Mouse (Mus musculus): ENCODE results near the gene Uhrf1bp1. TPM values are rescaled to one million over a fixed set of nuclear protein-coding genes. Genes with fewer than 3 reads are reported as not detected.

The Uhrf1bp1 gene
- total RNA-seq, 2 experiments from 2014 or later: 14.5 to 16.9 TPM

DNA sequence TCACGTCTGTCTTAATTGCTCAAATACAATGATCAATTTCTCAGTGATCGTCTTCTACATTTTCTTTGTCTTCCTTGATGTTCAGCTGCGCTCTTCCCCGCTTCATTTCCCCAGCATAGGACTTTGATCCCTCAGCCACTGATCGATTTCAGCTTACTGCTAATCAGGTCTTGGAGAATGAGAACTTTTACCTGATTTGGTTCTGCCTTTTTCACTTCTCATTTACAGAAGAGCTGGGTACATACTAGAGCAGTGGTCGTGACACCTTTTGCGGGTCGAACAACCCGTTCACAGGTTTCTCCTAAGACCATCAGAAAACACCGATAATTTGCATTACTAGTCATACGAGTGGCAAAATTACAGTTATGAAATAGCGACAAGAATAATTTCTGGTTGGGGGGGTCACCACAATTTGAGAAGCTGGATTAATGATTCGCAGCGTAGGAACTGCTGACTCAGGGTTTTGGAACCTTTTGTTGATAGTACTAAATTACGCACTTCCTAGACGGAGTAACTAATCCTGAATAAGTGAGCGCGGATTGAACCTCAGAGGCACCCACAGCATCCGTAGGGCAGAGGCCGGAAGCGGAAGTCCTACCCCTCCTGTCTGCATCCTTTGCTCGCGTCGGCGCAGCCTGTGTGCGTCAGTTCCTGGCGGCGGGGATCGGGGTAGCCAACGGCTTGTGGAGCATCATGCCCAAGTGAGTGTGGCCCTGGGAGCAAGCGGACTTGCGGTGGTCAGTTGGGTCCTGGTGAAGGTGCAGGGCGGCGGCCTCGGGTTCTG, 16.6 kb upstream of the Uhrf1bp1 start:
- peak; percentile 96 to 97 for DNase-seq

DNA sequence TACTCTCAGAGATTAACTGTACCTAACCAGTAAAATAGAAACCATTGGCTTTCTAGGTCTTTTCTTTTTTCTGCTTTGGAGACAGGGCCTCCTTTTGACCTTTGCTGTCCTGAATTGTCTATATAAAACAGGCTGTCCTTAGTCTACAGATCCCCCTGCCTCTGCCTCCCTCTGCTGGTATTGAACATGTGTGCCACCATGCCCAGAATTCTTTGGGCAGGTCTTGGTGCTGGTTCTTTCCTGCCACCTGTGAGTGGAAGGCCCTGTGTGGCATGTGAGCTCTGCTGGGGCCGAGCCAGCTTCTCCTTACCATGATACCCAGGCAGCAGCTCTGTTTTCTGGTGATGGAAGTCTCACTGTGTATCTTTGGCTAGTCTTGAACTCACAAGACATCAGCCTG, 7.9 kb upstream of the Uhrf1bp1 start:
- no peak for DNase-seq

DNA sequence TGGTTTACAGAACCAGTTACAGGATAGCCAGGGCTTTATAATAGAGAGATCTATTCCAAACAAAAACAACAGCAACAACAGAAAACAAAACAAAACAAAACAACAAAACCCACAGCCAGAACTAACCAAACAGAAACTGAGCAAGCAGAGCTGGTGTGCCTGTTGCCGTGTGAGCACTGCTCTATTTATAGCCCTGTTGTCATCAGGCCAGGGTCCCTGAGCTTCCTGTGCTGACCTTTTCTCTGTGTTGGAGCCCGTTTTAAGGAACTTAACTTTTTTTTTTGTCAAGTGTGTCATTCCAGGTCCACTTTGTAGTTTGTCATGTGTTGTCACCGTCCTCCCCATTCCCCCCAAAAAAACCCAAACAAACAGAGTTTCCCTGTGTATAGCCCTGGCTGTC, 5.2 kb upstream of the Uhrf1bp1 start:
- DNase-seq: no peak

DNA sequence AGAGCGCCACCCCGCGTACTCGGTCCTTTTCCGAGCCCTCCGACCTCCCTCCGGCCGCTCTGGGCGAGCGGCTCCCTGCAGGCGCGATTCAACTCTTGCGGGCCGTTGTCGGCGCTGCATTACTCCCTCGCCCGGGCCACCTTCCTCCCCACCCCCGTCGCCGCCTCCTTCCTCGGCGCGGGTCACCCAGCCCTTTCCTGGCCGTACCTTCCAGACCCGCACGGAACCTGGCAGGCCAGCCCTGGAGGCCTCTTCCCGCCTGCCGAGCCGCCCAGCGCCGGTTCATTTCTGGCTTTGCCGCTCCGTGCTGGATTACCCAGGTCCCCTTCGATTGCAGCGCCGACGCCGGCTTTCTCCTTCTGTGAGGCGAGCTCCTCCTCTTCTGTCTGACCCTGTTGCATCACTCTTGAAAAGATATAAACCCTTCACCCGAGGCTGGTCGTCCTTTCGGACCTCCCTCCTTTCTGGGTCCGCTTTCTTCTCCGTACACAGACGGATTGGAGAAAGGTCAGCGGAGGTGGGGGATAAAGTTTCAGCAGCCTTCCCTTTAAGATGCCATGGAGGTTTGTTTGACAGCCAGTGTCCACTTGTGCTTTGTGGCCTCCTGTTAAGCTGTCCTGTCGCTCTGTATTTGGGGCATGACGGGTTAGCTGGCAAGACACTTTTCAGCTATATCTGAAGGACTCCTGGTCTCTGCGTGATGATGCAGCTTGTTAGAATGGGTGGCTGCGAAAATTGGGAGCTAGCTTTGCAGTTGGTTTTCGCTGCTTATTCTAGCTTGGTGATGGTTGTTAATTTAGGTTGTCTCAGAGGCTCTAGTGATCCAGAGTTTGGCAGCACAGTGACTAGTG, 782 bp downstream of the Uhrf1bp1 start:
- DNase-seq: peak; percentile 36 to 38

DNA sequence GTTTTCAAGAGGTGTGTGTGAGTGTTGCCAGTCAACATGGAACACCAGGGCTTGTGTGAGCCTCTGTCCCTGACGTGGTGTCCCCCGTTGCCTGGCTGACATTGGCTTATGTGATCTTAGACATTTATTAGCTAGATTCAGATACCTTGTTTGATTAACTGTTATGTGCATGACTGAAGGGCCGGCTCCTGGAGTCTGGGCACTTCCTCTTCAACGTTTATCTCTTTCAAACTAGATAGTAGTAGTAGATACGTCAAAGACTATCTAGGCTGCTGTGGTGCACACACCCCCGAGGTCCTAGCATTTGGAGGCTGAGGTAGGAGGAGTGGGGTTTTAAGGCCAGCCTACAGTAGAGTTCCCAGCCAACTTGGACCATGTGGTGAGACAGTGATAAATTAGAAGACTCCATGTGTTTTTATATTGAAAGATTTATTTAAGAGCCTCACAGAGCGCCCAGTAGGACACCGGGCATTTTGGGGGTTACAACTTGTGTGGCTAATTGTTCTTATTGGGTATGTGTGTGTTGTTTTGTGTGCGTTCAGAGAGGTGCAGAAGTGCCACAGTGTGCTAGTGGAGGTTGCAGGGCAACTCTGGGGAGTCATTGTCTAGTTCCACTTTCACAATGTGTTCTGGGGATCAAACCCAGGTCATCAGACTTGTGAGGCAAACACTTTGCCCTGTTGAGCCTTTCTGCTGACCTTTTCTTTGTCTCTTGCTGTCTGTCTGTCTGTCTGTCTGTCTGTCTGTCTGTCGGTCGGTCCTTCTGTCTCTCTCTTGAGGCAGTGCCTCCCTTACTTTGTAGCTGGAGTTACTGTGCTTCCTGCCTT, 1.6 kb downstream of the Uhrf1bp1 start:
- DNase-seq: no peak

DNA sequence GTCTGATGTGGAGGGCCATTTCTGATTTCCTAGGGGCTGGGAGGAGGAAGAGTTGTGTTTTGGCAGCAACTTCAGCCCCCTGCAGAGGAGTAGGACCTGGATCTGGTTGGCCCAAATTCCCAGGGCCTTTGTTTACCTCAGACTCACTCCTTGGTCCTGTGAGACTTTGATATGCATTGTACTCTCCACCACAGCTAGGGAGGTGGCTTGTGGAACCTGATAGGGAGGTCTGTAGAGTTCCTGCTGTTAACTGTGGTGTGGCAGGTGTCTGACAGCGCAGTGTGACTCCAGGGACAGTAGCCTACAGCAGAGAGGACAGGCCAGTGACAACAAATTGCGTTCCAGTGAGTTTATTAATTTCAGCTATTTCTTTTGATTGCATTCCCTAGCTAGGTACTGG, 2.9 kb downstream of the Uhrf1bp1 start:
- no peak for DNase-seq

DNA sequence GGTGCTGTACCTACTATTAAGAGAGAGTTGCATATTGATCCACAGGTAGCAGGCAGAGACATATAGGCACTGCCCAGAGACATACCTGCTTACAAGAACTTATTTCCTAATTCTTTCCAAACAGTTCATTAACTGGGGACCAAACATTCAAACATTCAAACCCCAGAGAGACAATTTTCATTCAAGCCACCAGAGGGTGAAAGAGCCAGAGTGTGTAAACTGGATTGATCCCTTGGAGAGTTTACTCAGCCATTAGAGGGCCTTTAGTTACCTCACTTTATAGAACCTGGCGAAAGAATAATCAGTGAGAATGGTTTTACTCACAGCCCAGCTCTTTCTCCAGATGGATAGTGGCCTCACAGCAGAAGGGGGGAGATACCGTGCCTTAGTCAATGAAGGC, 9.2 kb downstream of the Uhrf1bp1 start:
- no peak for DNase-seq

DNA sequence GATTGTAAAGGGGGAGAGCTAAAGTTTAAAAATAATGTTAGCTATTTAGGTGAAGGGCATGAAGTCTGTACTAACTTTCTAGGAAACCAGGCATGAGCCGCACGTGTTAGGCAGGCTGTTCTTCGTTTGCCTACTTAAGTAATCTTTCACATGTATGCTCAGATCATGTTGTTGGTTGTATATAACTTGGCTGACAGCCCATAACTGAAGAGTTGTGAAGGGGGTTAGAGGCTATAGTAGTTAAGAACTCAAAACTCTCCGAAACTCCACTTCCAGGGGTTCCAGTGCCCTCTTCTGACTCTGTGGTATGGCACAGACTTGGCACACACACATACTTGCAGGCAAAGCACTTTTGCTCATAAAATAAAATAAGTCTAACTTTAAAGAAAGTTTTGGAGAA, 10.5 kb downstream of the Uhrf1bp1 start:
- DNase-seq: no peak

DNA sequence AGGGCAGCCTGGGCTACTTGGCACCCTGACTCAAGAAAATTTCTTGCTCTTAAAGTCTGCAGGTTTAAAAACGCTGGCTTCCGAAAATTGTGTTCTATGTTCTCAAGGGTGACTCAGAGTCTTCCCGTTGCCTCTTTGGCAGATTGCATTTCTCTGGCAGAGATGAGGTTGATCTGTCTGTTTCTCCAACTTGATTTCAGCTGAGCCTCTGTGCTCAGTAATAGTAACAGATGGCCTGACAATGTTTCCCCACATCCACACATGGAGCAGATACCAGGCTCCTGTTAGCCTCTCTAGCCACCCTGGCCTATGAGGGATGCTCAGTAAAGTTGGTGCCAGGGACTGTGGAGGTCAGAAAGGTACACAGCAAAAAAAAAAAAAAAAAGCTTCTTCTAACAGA, 15.6 kb downstream of the Uhrf1bp1 start:
- DNase-seq: peak; percentile 27 to 51

DNA sequence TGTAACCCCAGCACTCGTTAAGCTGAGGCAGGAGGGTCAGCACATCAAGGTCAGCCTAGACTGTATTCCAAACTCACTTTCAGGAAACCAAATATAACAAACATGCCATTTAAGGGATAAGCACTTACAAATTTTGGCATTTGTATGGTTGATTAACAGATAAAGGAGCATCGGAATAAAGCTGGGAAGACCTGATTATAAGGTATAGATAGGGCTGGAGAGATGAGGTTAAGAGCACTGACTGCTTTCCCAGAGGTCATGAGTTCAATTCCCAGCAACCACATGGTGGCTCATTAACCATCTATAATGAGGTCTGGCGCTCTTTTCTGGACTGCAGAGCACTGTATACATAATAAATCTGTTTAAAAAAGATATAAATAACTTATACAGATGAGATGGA, 17.3 kb downstream of the Uhrf1bp1 start:
- DNase-seq: no peak

DNA sequence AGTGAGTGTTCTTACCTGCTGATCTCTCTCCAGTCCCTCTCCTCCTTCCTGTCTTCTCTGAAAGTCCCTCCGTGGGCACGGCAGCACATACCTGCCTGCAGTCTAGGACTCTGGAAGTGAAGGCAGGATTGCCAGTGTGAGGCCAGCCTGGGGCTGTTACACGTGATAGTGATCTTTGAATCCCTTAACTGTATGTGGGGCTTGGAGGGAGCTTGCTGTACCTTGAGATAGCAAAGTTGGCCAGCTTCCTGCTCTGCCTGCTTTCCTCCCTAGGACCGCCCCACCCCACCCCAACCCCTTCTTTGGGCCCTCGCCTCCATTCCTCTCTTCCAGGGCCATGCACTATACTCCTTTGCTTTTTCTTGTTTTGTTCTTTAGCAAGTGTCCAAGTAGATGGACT, 18.3 kb downstream of the Uhrf1bp1 start:
- DNase-seq: no peak

DNA sequence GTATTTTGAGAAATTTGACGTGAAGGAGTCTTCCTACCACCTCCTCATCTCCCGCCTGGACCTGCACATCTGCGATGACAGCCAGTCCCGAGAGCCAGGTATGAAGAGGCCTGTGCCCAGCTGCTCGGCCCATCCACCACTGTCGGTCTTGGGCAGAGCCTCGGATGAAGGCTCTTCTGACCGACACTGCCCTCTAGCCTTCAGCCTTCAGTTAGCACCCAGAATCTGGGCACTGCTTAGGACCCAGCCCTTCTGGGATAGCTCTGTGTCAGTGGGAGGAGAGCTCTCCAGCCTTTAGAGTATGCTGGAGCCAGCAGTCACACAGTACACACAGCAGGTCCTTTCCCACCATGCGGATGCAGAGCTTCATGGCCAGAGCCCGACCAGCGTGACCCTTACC, 25.3 kb downstream of the Uhrf1bp1 start:
- no peak for DNase-seq

DNA sequence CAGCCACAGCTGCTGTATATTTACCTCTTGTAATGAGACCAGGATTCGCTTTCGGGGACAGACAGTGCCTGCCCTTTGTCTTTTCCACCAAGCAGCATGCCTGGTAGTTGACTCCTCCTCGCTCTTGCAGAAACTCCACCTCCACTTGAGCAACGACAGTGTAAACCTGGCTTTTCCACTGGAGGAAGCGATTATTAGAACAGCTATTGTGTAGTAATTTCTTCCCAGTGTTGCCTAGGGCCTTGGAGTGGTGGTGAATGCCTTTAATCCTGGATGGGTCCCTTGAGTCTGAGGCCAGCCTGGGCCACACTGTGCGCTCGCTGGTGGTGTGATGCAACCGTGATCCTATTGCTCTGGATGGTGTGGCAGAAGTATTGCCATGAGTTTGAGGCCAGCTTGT, 26.9 kb downstream of the Uhrf1bp1 start:
- DNase-seq: no peak

DNA sequence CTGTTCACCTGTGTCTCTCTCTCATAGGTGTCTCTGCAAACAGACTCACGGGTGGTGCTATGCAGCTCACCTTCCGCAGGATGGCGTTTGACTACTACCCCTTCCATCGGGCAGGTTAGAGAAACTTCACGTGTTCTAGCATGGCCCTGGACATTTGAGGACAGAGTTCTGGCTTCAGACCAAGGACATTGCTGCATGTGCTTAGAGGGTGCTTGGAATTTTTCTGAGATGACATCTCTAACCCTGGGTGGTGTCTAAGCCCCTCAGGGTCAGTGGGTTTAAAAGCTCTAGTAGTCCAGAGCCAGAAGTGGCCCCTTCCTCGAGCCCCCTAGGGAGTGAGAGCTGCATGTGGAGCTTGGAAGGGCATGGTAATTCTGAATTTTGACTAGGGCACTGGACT, 27.8 kb downstream of the Uhrf1bp1 start:
- DNase-seq: no peak

DNA sequence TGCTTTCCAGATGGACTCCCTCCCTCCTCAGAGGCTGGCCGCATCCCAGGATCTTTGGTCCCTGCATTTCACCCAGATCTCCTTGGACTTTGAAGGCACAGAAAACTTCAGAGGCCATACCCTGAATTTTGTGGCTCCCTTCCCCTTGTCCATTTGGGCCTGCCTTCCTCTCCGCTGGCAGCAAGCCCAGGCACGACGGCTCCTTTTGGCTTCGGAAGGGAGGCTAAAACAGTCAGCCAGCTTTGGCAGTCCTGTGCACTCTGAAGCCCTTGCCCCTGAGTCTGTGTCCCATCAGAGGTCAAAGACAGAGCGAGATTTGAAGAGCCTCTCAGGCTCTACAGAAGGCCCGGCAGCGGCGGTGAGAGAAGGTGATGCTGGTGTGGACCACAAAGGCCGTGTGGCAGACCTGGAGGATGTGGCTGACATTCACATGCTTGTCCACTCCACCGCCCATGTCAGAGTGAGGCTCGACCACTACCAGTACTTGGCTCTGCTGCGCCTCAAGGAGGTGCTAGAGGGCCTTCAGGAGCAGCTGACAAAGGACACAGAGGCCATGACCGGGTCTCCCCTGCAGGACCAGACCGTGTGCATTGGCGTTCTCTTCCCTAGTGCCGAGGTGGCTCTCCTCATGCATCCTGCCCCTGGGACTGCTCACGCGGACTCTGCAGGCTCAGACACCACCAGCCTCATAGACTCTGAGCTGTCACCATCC, 30.4 kb downstream of the Uhrf1bp1 start:
- no peak for DNase-seq

DNA sequence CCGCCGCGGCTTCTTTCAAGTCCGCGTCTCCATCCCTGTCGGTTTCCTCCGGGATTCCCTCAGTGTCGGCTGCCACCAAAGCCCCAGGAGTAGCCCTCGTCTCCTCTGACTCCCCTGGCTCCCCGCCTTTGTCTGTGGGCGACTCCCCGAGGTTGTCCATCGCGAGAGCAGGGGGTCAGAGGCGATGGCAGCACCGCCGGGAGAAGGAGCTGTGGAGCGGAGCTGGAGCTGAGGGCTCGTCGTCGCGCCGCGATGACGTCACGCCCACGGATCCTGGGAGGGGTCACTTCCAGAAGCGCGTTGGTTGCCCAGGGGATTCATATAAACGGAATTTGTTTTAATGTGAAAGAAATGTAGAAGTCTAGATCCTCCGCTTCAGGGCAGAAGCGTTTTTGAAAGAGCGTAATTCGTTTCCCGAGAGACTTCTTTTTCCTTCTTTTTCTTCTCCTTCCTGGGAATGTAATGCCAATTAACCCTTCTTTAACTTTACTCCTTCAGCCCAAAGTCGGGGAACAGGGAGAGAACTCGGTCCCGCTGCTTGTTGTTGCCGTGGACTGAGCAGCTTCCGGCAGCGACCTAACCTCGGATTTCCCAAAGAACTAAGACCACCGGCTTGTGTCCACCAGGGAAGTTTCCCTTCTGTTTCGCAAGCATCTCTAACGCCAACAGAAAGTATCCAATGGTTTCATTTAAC, 51.4 kb downstream of the Uhrf1bp1 start:
- DNase-seq: peak; percentile 93 to 97

DNA sequence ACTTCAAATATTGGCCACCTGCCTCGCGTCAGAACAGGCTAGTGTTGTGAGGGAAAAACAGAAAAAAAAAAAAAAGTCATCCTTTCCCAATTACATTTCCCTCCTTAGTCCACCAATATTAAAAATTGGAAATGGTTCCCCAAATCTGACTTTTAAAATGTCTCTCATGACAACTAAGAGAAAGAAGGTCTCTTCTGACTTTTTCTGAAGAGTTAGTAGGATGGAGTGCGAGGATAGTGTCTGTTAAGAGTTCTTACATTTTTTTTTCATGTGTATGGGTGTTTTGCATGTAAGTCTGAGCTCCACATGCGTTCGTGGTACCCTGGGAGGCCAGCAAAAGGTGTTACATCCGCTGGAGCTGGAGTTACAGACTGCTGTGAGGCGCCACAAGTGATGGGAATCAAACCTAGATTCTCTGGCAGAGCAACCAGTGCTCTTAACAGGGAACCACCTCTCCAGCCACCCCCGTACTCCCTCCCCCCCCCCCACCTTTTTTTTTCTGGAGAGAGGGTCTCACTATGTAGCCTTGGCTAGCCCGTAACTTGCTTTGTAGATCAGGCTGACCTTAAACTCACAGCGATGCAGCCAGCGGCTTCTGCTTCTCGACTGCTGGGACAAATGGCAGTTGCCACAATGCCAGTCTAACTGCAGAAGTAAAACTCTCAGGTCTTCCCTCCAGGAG, 52.1 kb downstream of the Uhrf1bp1 start:
- DNase-seq: no peak

DNA sequence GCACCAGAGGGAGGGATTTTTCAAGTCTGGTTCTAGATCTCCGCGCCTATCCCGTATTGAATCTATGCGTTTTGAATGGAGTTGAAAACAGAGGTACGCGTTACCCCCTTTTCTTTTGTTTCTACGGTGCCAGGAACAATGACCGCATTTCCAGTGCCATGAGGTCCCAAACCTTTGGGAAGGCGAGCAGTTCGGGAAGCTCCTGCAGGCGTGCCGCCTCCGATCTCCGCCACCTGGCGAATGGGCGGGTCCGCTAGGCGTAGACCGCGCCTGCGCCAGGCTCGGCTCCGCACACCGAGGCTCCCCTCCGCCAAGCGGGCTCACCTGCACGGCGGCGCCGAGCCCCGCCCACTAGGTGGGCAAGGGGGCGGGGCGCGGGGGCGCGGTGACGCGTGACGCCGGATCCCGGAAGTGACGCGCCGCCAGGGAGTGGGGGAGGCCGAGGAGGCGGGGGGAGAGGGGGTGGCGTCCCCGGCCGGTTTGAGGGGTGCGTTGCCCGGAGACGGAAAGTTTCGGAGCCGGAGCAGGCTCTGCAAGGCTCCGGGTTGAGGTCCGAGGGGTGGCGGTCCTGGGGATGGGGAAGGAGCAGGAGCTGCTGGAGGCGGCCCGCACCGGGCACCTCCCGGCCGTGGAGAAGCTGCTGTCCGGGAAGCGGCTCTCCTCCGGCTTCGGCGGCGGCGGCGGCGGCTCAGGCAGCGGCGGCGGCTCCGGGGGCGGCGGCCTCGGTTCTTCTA, 52.8 kb downstream of the Uhrf1bp1 start, which contains the start of gene Anks1:
Anks1 (plus strand) TSS at position 419 of the 734 bp plus-strand sequence.
- peak; percentile 78 to 79 for DNase-seq

DNA sequence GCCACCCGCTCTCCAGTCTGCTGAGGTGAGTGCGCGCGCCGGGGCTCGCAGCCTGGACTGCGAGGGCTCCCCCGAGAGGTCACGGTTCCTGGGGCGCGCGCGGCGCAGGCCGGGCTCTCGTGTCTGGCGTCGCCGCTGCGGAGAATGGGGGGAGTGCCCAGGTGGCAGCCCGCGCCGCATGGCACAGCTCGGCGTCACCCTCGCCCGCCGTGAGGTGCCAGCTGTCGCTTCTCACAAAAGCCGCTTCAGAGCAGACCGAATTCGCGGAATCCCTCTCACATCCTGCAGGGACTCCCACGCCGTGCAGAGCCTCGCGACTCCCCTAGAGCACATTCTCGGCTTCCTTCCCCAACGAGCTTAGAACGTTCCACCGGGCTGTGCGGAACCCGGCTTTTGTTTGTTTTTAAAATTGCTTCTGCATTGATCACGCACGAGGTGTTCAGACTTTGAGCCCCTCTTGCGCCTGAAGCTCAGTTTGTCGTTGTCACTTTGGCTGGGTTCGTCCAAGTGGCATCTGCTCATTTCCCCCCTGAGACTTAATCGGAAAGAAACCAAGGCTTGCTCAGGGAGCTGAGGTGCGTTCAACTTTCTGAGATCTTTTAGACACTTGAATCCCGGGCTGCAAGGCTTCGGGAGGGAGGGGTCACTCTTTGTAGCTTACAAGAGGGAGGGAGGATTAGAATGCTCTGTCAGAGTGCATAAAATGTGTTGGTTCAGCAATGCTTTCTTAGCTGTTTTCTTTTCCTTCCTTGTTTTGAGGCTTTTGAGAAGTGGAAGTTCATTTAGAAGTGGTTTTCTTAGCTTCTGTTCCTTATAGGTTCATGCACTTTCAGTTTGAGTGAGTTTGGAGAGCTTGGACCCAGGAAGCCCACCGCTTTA, 53.6 kb downstream of the Uhrf1bp1 start, which contains the start of gene Taf11:
Taf11 (minus strand) TSS at position 223 of the 879 bp plus-strand sequence.
- DNase-seq: peak; percentile 76 to 78

Measured in layer of hippocampus, postnatal 36 days (tissue).